Mouse (Mus musculus) G1E (cell line): ENCODE measurements around the gene Fam166a.

Source experiments
- CTCF ChIP-seq: IDR thresholded peaks from 2 replicates; pipeline ENCODE4 v1.5.1; 2012; ENCODE audit warnings: low read depth, low read length, inconsistent platforms, mixed read lengths
- GATA1 ChIP-seq: IDR thresholded peaks from 2 replicates; pipeline ENCODE4 v1.6.1; 2012; ENCODE audit warnings: borderline replicate concordance, low read length, inconsistent platforms, mixed read lengths
- GATA2 ChIP-seq: IDR thresholded peaks from 2 replicates; pipeline ENCODE4 v1.6.1; 2012; ENCODE audit warnings: low read depth, low read length, inconsistent platforms, borderline replicate concordance
- POLR2AphosphoS5 ChIP-seq: IDR thresholded peaks from 2 replicates; pipeline ENCODE4 v1.6.1; 2012; ENCODE audit warnings: low read depth, low read length, inconsistent platforms; ENCODE audit not compliant: insufficient replicate concordance
- TAL1 ChIP-seq: conservative IDR thresholded peaks from 2 replicates; pipeline ENCODE4 v1.6.1; 2012; ENCODE audit warnings: low read depth, low read length, inconsistent platforms, mixed read lengths

DNA sequence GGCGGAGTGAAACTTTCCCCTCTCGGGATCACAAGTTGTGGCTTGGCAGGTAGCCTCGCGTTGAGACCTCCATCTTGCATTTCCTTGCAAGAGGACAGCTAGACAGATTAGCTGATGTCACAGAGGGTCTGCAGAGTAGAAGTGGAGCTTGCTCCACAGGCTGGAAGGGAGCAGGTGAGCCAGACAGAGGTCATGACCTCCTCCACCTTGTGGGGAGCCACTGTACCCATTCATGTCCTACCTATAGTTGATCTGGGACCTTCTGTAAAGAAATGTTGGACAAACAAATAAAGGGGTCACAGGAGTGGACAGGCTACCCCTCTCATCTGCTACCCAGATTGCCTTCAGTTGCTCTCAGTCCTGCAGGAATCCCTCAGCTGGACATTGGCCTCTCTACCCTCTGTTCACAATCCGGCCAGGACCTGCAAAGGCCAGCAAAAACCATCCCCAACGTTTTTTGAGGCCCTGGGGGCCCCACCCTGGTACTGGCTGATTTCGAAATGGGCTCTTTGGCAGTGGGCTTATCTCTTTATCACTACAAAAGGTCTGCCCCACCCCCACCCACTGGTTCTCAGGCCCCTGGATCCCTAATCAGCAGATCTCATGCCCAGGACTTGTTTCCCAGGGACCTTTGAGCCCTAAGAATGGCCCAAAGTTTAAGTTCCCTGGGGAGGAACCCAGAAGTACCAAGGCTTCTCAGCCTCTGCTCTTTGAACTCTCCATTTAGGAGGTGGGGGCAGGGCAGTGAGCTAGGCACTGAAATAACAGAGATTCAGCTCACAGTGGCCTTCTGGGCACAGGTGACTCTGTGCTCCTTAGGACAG, 43.5 kb upstream of the Fam166a start:
- TF ChIP-seq TAL1: no peak
- TF ChIP-seq CTCF: no peak
- no peak for TF ChIP-seq GATA1
- TF ChIP-seq GATA2: no peak
- TF ChIP-seq POLR2AphosphoS5: no peak
